ENCODE assay signal across 23 mouse cellular contexts in genomic region chr10:128793258-128793657, GRCm38 (mm10). TPM values are rescaled to one million over a fixed set of nuclear protein-coding genes. Genes with fewer than 3 reads are reported as not detected.
DNase-seq lines count a peak whose midpoint lies in the region; TF ChIP-seq lines count a peak whose summit lies in the region.
"Had no signal": no experiment of that assay in that cellular context is flagged by ENCODE, and none has a peak within 500 bp of the region (broad histone marks: within the 10 kb centered on the region; RNA-seq: fewer than 3 reads in every experiment).

No protein-coding gene starts in this region.

- no peak overlapping the region for H3K4me3 ChIP-seq in CH12.LX (replicated peaks in 1 of 3; ENCODE audit: low read depth in 2 of 3, low read length in 2 of 3, poor library complexity in 1 of 3)
- H3K4me3 ChIP-seq: embryonic facial prominence, embryonic 12.5 days; embryonic facial prominence, embryonic 15.5 days; forebrain, embryonic 13.5 days; hindbrain, embryonic 10.5 days; hindbrain, embryonic 13.5 days; intestine, embryonic 15.5 days had no signal

- no peaks in the 10 kb centered on the region for H3K9me3 ChIP-seq in CH12.LX (replicated peaks; ENCODE audit: low read length)
- H3K9me3 ChIP-seq: embryonic facial prominence, embryonic 12.5 days; embryonic facial prominence, embryonic 15.5 days; forebrain, embryonic 13.5 days; hindbrain, embryonic 10.5 days; hindbrain, embryonic 13.5 days; intestine, embryonic 15.5 days had no signal

- DNase-seq in 416B (ENCODE audit: low read depth), result peak; percentile 31
- DNase-seq in CH12.LX (ENCODE audit: extremely low read depth), result no peak
- peak; percentile 52 for DNase-seq in MEL-GATA-1-ER (ENCODE audit: extremely low read depth, low read depth)
- no peak for DNase-seq in spleen, adult 18-20 months
- DNase-seq in adrenal gland, adult 2 months, result no peak
- DNase-seq in frontal cortex, postnatal 36 days (ENCODE audit: low spot score in 2 of 2), result no peak
- DNase-seq: adrenal gland, postnatal 14 days; cerebellum, adult 11 months; cerebellum, adult 2 months; cerebellum, adult 9-11 months; cerebellum, postnatal 25 days; forebrain, postnatal 0 days; gastrocnemius, postnatal 25 days; heart, postnatal 36 days; kidney, adult 11 months had no signal

- no peaks in the 10 kb centered on the region for H3K36me3 ChIP-seq in CH12.LX (replicated peaks in 1 of 2; ENCODE audit: control insufficient read depth in 1 of 2, insufficient read depth in 1 of 2, low read length in 1 of 2)
- H3K36me3 ChIP-seq: embryonic facial prominence, embryonic 12.5 days; hindbrain, embryonic 10.5 days; intestine, embryonic 15.5 days had no signal

- H3K79me2 ChIP-seq in CH12.LX (replicated peaks; ENCODE audit: control insufficient read depth, extremely low read depth, insufficient read depth, poor library complexity, severe bottlenecking), result no peaks in the 10 kb centered on the region

- no peak for TF ChIP-seq RAD21 in CH12.LX (IDR thresholded peaks at IDR 0.05; ENCODE audit: low read depth, low read length)

- no peak overlapping the region for H3K9ac ChIP-seq in CH12.LX (ENCODE audit: insufficient read depth, low read depth)
- H3K9ac ChIP-seq: embryonic facial prominence, embryonic 12.5 days; embryonic facial prominence, embryonic 15.5 days; forebrain, embryonic 13.5 days; forebrain, postnatal 0 days; hindbrain, embryonic 13.5 days; intestine, embryonic 15.5 days had no signal

- no peak overlapping the region for H3K4me2 ChIP-seq in CH12.LX (ENCODE audit: insufficient read depth, low read depth, poor library complexity, severe bottlenecking)
- H3K4me2 ChIP-seq: embryonic facial prominence, embryonic 12.5 days; embryonic facial prominence, embryonic 15.5 days; forebrain, embryonic 13.5 days; heart, embryonic 11.5 days; hindbrain, embryonic 13.5 days; intestine, embryonic 15.5 days had no signal

- TF ChIP-seq CTCF in CH12.LX (conservative IDR thresholded peaks at IDR 0.05 in 1 of 2, IDR thresholded peaks at IDR 0.05 in 1 of 2; ENCODE audit: low read depth in 2 of 2, low read length in 2 of 2), result no peak

- H3K27ac ChIP-seq in CH12.LX (ENCODE audit: insufficient read depth, low read depth), result no peak overlapping the region
- H3K27ac ChIP-seq: embryonic facial prominence, embryonic 12.5 days; embryonic facial prominence, embryonic 15.5 days; forebrain, embryonic 13.5 days; hindbrain, embryonic 10.5 days; hindbrain, embryonic 13.5 days; intestine, embryonic 15.5 days had no signal

- dilution Hi-C loops in CH12.LX (cut with MboI; ENCODE audit: extremely low pct_ligation_motif_present, extremely low pct_unique_long_range_greater_than_20kb, low sequenced_read_pairs), result no loop called here

- H3K27me3 ChIP-seq in CH12.LX (replicated peaks), result no peaks in the 10 kb centered on the region
- H3K27me3 ChIP-seq: embryonic facial prominence, embryonic 12.5 days; embryonic facial prominence, embryonic 15.5 days; forebrain, embryonic 13.5 days; hindbrain, embryonic 13.5 days; intestine, embryonic 15.5 days; Patski had no signal

- no peak for TF ChIP-seq EP300 in CH12.LX (IDR thresholded peaks at IDR 0.05; ENCODE audit: low read length)

- in situ Hi-C loops in CH12.LX (cut with MboI; ENCODE audit: low pct_ligation_motif_present, low pct_unique_long_range_greater_than_20kb, low sequenced_read_pairs), result no loop called here

- peaks cover 8 to 31% of the 10 kb centered on the region in 2 experiments; a peak in 3 of 4 replicates for H3K4me1 ChIP-seq in CH12.LX (ENCODE audit: control insufficient read depth in 1 of 2, insufficient read depth in 2 of 2)
- H3K4me1 ChIP-seq: embryonic facial prominence, embryonic 12.5 days; embryonic facial prominence, embryonic 15.5 days; forebrain, embryonic 13.5 days; hindbrain, embryonic 13.5 days; intestine, embryonic 15.5 days had no signal

- no peak for TF ChIP-seq POLR2A in CH12.LX (IDR thresholded peaks at IDR 0.05; ENCODE audit: low read depth, low read length)

TF ChIP-seq in CH12.LX, 34 proteins besides CTCF, POLR2A, EP300 and RAD21:
- peak; percentile 73; the same call in 1 of the 2 replicates for TF ChIP-seq MAFK (IDR thresholded peaks at IDR 0.05; ENCODE audit: insufficient replicate concordance, low read length)
- TF ChIP-seq ZNF384 (IDR thresholded peaks at IDR 0.05; ENCODE audit: low read depth, low read length), result no peak

RNA-seq across cellular contexts. Expression of gene Mmp19, which starts 2.5 kb away (rescaled TPM):
- total RNA-seq in CH12.LX (2012; rRNA removed), result 0.76 and 1.3 TPM in 2 replicates
- total RNA-seq in CH12.LX (2014; rRNA removed), result 0.39 and 0.50 TPM in 2 replicates
- polyA plus RNA-seq in CH12.LX (2012; ENCODE audit: insufficient read length, low read depth), result 0.57 and 0.72 TPM in 2 replicates
- total RNA-seq in adrenal gland, adult 2 months (2021), result 10 to 100 TPM; 35.8 to 64.4 TPM
- polyA plus RNA-seq in adrenal gland, adult 2 months (2012; rRNA removed), result 16.0 and 16.8 TPM in 2 replicates

RNA-seq across cellular contexts. Expression of gene Dnajc14, which starts 10.6 kb away (rescaled TPM):
- 33.4 and 33.7 TPM in 2 replicates for total RNA-seq in CH12.LX (2012; rRNA removed)
- 24.8 and 25.3 TPM in 2 replicates for total RNA-seq in CH12.LX (2014; rRNA removed)
- 32.6 and 32.8 TPM in 2 replicates for polyA plus RNA-seq in CH12.LX (2012; ENCODE audit: insufficient read length, low read depth)
- total RNA-seq in adrenal gland, adult 2 months (2021), result 10 to 100 TPM; 61.8 to 77.2 TPM
- 7.1 and 10.6 TPM in 2 replicates for polyA plus RNA-seq in adrenal gland, adult 2 months (2012; rRNA removed)

RNA-seq across cellular contexts. Expression of gene Tmem198b, which starts 10.9 kb away (rescaled TPM):
- total RNA-seq in CH12.LX (2012; rRNA removed) (1.2 and 2.0 TPM in 2 replicates), CH12.LX (2014; rRNA removed) (2.0 and 2.6 TPM in 2 replicates)
- 4.5 and 4.7 TPM in 2 replicates for polyA plus RNA-seq in CH12.LX (2012; ENCODE audit: insufficient read length, low read depth)
- 1 to 10 TPM; 6.7 to 9.4 TPM for total RNA-seq in adrenal gland, adult 2 months (2021)
- 15.6 and 18.0 TPM in 2 replicates for polyA plus RNA-seq in adrenal gland, adult 2 months (2012; rRNA removed)

RNA-seq across cellular contexts. Expression of gene Sarnp, which starts 23.9 kb away (rescaled TPM):
- total RNA-seq in CH12.LX (2012; rRNA removed), result 75.4 and 94.6 TPM in 2 replicates
- 170 and 198 TPM in 2 replicates for total RNA-seq in CH12.LX (2014; rRNA removed)
- 201 and 283 TPM in 2 replicates for polyA plus RNA-seq in CH12.LX (2012; ENCODE audit: insufficient read length, low read depth)
- 10 to 100 TPM; 52.7 to 55.8 TPM for total RNA-seq in adrenal gland, adult 2 months (2021)
- 1.3 and 1.5 TPM in 2 replicates for polyA plus RNA-seq in adrenal gland, adult 2 months (2012; rRNA removed)

RNA-seq across cellular contexts. Expression of gene Ormdl2, which starts 28.2 kb away (rescaled TPM):
- total RNA-seq in CH12.LX (2012; rRNA removed), result 56.1 and 73.7 TPM in 2 replicates
- 116 and 123 TPM in 2 replicates for total RNA-seq in CH12.LX (2014; rRNA removed)
- 52.1 and 65.8 TPM in 2 replicates for polyA plus RNA-seq in CH12.LX (2012; ENCODE audit: insufficient read length, low read depth)
- total RNA-seq in adrenal gland, adult 2 months (2021), result 10 to 100 TPM; 52.3 to 64.8 TPM
- polyA plus RNA-seq in adrenal gland, adult 2 months (2012; rRNA removed), result 29.4 and 36.8 TPM in 2 replicates

Comparison
In these comparisons a context has a peak if more than half of its experiments do, and no peak if none do; other contexts are left out.
1. DNase-seq: peak in 416B (single experiment) and MEL-GATA-1-ER (single experiment); none in CH12.LX (single experiment), spleen, adult 18-20 months (0 of 2), adrenal gland, adult 2 months (single experiment) and frontal cortex, postnatal 36 days (0 of 2).
2. RNA of gene Mmp19, which starts 2.5 kb away (total RNA-seq): 35.8 to 64.4 TPM in adrenal gland, adult 2 months; 0.39 to 1.3 TPM in CH12.LX; every median in the first group is over 10 times any median in the second.